Mouse (Mus musculus): ENCODE measurements at regions not wholly inside any gene's neighbourhood (a gene's known extent, or its start where the extent isn't known, plus 50 kb on each side); places are given as distances from the start of the nearest gene placed in this dataset.

DNA sequence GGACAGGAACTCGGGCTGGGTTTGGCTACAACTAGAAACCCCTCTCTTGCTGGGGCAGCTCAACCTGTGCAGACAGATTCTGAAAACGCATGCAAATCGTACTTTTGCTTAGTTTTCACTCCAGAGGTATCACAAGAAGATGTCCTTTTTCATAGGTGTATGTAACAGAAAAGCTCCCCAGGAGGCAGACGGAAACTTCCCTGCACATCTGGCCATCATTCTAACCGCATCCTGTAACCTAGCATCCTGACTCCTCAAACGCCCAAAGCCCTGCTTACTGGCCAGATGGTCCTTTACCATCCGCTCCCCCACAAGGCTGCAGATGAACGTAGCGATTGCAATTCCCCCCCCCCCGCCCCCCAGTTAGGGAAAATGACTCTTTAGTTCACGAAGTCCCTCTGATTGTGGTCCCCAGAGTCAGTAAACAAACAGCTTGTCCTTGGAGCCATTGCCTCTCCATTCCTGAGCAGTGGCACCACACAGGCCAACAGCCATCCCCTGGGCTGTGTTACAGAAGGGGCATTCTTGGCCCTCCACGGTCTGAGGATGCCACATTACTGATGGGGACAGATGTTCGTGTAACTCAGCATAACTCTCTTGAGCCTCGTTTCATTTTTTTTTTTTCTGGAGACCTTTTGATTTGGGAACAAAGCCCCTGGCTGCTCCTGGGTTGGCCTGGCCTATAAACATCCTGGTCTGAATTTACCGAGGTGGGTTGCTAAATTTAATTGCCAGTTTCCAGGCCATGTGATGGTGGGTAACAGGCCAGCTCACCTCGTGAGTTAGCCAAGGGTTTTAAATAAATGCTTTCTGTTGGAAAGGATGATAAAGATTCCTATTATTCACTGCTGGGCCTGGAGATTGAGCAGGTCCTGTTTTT lies 149.6 kb upstream of the Rreb1 start:
- no peak overlapping the region for H3K4me2 ChIP-seq
- no peaks in the 10 kb centered on the region for H3K4me1 ChIP-seq
- no peaks in the 10 kb centered on the region for H3K27me3 ChIP-seq (replicated peaks)
- H3K27ac ChIP-seq = no peak overlapping the region
- H3K9ac ChIP-seq = no peak overlapping the region
- H3K4me3 ChIP-seq (replicated peaks) = no peak overlapping the region
- H3K36me3 ChIP-seq = no peaks in the 10 kb centered on the region
- no peaks in the 10 kb centered on the region for H3K9me3 ChIP-seq
- 57% methylated on average over 16 of the region's 16 CpGs for WGBS
- ATAC-seq (ENCODE audit: insufficient read depth, low FRiP score, low read depth) = no peak

DNA sequence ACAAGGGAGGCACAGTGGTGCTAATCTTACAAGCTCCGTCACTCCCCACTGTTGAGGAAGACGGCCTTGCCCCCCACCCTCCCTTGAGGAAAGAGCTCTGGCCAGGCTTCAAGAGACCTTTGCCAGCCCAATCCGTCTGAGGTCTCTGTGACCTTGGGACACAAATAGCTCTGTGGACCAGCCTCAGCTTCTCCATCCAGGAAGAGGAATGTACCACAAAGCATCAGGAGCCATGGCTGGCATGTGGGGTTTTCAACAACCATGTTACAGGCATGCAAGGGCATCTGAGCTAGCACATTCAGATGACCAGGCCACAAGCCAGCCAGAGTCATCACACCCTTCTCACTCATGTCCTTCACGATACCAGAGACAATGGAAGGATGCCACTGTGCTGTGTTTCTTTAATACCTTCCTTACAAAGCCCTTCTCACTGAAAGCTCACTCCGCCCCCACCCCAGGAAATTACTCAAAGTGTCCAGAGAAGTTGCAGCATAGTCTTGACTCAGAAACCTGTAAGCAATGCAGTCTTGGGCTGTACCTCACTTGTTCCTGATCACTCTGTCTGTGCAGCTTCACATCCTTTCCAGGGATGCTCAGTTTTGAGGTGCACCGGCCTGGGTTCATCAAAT lies 148.8 kb upstream of the Rreb1 start:
- Histone ChIP-seq H3K4me2 (no peak overlapping the region), H3K27me3 (replicated peaks) (no peaks in the 10 kb centered on the region), H3K4me3 (replicated peaks) (no peak overlapping the region), H3K36me3 (no peaks in the 10 kb centered on the region), H3K9ac (no peak overlapping the region), H3K27ac (no peak overlapping the region), H3K9me3 (no peaks in the 10 kb centered on the region), H3K4me1 (no peaks in the 10 kb centered on the region)
- ATAC-seq (ENCODE audit: insufficient read depth, low FRiP score, low read depth) = no peak
- WGBS = 71% methylated on average over 6 of the region's 6 CpGs

DNA sequence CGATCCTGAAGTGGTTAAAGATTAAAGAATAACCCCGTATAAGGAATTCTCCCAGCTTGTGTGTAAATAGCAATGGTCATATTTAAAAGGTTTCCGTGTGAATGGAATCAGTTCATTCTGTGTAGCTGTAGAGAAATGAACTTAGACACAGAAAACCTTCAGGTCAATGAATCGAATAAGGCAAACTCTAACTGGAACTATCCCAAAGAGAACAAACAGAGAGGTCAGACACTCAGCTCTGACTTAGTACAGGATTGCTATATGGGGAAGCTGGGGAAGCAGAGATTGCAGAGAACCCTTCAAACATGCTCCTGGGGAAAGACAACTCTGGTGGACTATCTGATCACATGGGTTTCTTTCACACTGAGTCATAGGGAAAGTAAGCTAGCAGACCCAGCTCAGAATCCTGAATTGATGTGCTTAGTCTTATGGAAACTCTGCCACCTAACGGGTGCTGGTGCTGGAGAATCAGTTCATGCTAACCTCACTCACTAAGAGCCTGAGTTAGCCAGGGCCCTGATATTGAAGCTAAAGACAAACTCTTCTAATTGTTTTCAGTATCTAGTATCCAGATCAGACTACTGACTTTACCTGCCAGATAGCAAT lies 145.3 kb upstream of the Rreb1 start:
- Histone ChIP-seq H3K27me3 (replicated peaks) (no peaks in the 10 kb centered on the region), H3K27ac (no peak overlapping the region), H3K4me3 (replicated peaks) (no peak overlapping the region), H3K9me3 (no peaks in the 10 kb centered on the region), H3K36me3 (no peaks in the 10 kb centered on the region), H3K4me1 (no peaks in the 10 kb centered on the region), H3K9ac (no peak overlapping the region), H3K4me2 (no peak overlapping the region)
- ATAC-seq (ENCODE audit: insufficient read depth, low FRiP score, low read depth) = no peak
- 84% methylated on average over 5 of the region's 5 CpGs for WGBS

DNA sequence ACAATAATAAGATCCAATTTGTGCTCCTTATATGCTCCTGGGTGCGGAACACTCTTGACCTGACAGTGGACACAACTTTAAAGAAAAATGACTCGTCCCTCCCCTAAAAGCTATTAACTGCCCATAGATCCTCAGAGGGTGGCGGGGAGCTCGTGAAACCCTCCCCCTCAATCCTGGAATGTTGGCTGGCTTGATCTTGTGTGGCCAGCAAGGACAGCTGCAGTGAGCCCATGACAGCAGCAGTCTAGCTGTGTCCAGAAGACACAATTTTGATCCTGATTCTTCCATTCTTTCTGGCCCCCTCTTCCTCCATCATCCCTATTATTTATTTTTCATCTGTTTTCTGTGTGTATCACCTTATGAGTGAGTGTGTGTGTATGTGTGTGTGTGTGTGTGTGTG lies 141.8 kb upstream of the Rreb1 start:
- Histone ChIP-seq H3K27ac (no peak overlapping the region), H3K36me3 (no peaks in the 10 kb centered on the region), H3K9me3 (no peaks in the 10 kb centered on the region), H3K4me1 (no peaks in the 10 kb centered on the region), H3K9ac (no peak overlapping the region), H3K4me3 (replicated peaks) (no peak overlapping the region), H3K4me2 (no peak overlapping the region), H3K27me3 (replicated peaks) (no peaks in the 10 kb centered on the region)
- no peak for ATAC-seq (ENCODE audit: insufficient read depth, low FRiP score, low read depth)
- WGBS = 64% methylated on average over 4 of the region's 4 CpGs

DNA sequence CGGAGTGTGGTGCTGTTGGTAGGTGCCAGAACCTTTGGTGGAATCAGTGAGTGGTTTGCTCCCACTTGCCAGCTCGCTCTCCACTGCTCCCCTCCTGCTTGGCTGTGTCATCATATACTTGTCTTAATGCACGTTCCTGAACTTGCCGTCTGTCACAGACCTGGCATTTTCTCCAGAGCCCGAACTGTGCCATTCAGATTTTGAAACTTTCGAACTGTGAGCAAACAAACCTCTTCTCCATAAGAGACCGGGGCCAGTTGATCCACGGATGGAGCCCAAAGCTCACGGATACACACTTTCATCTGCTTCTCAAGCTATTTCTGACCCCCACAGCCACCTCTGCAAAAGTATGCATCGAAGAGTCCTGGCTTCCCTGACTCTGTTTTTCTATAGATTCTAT lies 141.0 kb upstream of the Rreb1 start:
- 81% methylated on average over 10 of the region's 10 CpGs for WGBS
- H3K27me3 ChIP-seq (replicated peaks) = no peaks in the 10 kb centered on the region
- no peak overlapping the region for H3K27ac ChIP-seq
- H3K4me2 ChIP-seq = no peak overlapping the region
- no peak for ATAC-seq (ENCODE audit: insufficient read depth, low FRiP score, low read depth)
- H3K4me3 ChIP-seq (replicated peaks) = no peak overlapping the region
- H3K4me1 ChIP-seq = no peaks in the 10 kb centered on the region
- H3K36me3 ChIP-seq = no peaks in the 10 kb centered on the region
- no peak overlapping the region for H3K9ac ChIP-seq
- H3K9me3 ChIP-seq = no peaks in the 10 kb centered on the region

DNA sequence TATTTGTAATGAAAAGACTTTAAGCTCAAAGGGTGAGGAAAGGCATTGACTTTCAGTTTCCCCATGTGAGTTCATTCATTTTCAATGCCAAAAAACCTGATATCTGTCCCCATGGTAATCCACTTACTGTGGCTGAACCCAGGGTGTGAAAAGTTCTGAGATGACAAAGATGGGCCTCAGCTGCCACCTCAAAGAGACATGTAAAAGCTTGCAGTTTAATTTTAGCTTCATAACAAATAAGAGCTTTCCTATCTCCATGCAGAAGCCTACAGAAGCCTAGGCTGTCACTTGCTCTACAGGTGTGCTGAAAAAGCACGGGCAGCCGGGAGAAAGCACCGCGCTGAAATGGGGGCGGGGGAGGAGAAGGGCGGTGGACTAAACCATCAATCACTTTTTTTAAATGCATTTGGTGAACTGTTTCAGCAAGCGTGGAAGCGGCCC lies 140.1 kb upstream of the Rreb1 start:
- no peak overlapping the region for H3K27ac ChIP-seq
- ATAC-seq (ENCODE audit: insufficient read depth, low FRiP score, low read depth) = no peak
- H3K27me3 ChIP-seq (replicated peaks) = no peaks in the 10 kb centered on the region
- H3K9ac ChIP-seq = no peak overlapping the region
- no peaks in the 10 kb centered on the region for H3K4me1 ChIP-seq
- no peak overlapping the region for H3K4me3 ChIP-seq (replicated peaks)
- no peaks in the 10 kb centered on the region for H3K9me3 ChIP-seq
- no peaks in the 10 kb centered on the region for H3K36me3 ChIP-seq
- 18% methylated on average over 8 of the region's 8 CpGs for WGBS
- H3K4me2 ChIP-seq = no peak overlapping the region

DNA sequence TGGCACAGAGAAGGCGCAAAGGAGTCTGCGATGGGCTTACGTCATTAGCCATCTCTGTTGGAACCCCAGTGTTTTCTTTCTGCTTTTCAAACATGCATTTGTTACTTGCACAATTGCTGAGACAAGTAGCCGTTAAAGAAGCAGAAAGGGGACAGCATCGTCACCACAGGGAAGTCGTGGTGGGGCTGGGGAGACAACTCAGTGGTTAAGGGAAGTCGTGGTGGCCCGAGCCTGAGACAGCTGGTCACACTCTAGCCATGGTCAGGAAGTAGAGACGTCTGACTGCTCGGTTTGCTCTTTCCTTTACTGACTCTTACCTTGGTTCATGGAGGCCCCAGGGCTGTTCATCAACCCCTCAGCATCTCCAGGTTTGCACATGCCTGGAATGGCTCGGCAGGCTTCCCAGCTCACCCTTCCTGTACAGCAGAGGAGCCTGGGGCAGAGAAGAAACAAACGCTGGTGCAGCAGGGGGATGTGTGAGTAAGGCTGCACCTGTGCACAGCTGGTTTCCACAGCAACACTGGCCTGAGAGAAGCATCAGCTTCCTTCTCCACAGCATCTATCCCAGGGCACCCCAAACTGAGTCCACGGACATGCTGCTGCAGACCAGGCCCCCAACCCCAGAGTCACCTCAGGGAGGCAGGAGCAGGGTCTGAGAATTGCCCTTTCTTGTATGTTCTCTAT lies 135.6 kb upstream of the Rreb1 start:
- no peak for ATAC-seq (ENCODE audit: insufficient read depth, low FRiP score, low read depth)
- Histone ChIP-seq H3K4me3 (replicated peaks) (no peak overlapping the region), H3K4me1 (no peaks in the 10 kb centered on the region), H3K9me3 (no peaks in the 10 kb centered on the region), H3K27ac (no peak overlapping the region), H3K36me3 (no peaks in the 10 kb centered on the region), H3K27me3 (replicated peaks) (no peaks in the 10 kb centered on the region), H3K4me2 (no peak overlapping the region), H3K9ac (no peak overlapping the region)
- WGBS = 54% methylated on average over 13 of the region's 13 CpGs

DNA sequence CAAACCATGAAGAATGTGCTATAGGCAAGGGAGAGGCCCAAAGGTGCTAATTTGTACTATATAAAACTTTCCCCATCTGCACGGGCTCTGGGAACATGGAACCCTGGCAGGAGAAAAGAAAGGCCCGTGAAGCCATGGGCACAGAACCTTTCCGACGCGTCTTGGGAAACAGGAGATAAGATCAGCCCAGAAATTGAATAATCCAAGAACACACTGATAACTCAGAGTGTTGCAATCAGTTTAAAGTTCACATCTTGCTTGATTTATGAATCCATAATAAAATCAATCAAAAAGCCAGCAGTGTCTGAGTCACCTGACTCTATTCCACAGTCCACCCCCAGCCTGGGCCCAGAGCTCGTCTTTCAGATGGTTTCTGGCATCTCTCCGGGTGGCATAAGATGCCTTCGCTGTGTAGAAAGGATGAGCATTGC lies 133.4 kb upstream of the Rreb1 start:
- Histone ChIP-seq H3K27ac (no peak overlapping the region), H3K36me3 (no peaks in the 10 kb centered on the region), H3K27me3 (replicated peaks) (no peaks in the 10 kb centered on the region), H3K4me1 (no peaks in the 10 kb centered on the region), H3K4me2 (no peak overlapping the region), H3K9me3 (no peaks in the 10 kb centered on the region), H3K9ac (no peak overlapping the region), H3K4me3 (replicated peaks) (no peak overlapping the region)
- no peak for ATAC-seq (ENCODE audit: insufficient read depth, low FRiP score, low read depth)
- WGBS = 79% methylated on average over 8 of the region's 8 CpGs

DNA sequence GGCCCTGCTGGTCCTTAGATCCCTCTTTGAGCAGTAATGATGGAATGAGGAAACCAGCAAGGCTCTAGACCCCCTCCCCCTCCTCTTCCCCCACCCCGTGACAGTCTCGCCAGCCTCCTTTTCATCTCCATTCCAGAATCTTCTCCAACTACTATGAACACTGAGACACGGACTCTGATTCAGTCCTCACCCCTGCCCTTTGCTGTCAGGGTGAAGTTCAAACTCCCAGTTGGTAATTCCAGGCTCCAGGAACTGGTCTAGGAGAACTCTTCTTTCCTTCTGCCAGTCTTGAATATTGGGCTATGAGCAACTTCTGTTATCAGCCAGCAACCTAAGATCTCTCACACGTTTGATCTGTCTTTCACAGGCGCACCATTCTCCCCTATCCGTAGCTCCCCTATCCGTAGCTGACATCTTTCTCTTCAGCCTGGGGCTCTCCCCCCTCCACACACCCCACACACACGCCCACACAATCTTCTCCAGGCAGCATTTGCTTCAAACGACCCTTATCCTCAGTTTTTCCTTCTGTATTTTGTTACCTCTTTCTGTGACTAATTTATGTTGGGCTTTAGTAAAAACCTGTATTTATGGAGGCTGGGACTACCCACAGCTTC lies 128.6 kb upstream of the Rreb1 start:
- Histone ChIP-seq H3K36me3 (no peaks in the 10 kb centered on the region), H3K4me1 (no peaks in the 10 kb centered on the region; the same call in 1 of the 2 replicates), H3K9ac (no peak overlapping the region), H3K27ac (no peak overlapping the region), H3K9me3 (no peaks in the 10 kb centered on the region), H3K27me3 (replicated peaks) (no peaks in the 10 kb centered on the region), H3K4me3 (replicated peaks) (no peak overlapping the region), H3K4me2 (no peak overlapping the region)
- no peak for ATAC-seq (ENCODE audit: insufficient read depth, low FRiP score, low read depth)
- WGBS = 60% methylated on average over 9 of the region's 9 CpGs

DNA sequence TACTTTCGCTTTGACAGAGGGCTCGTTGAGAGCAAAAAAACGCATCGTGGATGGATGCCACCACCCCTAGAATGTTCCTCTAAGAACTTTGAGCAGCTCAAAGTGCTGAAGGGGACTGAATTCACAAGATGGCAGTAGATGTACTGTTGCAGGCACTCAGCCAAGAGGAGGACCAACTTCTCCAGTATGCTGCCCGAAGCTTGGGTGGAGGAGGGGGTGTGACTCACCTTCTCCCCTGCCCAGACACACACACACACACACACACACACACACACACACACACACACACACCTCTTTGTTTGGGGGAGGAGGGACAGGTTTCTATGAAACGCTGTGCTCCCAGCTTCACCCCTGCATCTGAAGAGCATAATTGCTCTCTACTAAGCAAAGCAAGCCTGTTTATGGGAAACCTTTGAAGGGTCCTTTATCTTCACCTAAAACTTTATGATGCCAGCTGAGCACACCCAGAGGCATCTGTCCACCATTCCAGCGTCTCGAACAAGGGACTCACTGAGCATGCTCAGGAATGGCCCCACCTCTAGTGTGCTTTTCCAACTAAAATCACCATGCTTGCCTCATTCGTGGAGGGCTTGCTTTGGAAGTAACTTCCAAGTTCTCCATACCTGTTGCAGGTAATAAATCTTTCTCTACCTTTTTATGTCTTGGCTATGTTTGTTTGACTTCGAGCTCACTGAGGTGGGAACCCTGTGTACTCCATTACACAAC lies 126.8 kb upstream of the Rreb1 start:
- H3K27me3 ChIP-seq (replicated peaks) = no peaks in the 10 kb centered on the region
- ATAC-seq (ENCODE audit: insufficient read depth, low FRiP score, low read depth) = no peak
- no peaks in the 10 kb centered on the region for H3K36me3 ChIP-seq
- no peak overlapping the region for H3K9ac ChIP-seq
- no peak overlapping the region for H3K27ac ChIP-seq
- H3K9me3 ChIP-seq = no peaks in the 10 kb centered on the region
- H3K4me1 ChIP-seq = no peaks in the 10 kb centered on the region; the same call in 1 of the 2 replicates
- no peak overlapping the region for H3K4me2 ChIP-seq
- H3K4me3 ChIP-seq (replicated peaks) = no peak overlapping the region
- WGBS = 82% methylated on average over 10 of the region's 10 CpGs

DNA sequence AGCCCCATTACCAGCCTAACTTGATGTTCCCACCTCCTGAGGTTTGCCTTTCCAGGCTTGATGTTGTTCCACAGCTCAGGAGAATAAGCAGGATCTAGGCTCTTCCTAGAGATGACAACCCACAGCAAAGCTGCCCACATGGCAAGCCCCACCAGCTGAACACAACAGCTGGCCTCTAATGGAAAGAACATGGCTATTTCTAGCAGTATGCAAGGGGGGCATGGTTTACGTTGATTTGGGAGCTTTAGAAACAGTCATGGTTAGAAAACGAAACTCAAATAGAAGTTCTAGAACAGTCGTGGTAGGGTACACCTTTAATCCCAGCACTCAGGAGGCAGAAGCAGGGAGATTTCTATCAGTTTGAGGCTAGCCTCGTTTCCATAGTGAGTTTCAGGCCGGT lies 123.5 kb upstream of the Rreb1 start:
- H3K27ac ChIP-seq = no peak overlapping the region
- H3K9me3 ChIP-seq = no peaks in the 10 kb centered on the region
- no peak for ATAC-seq (ENCODE audit: insufficient read depth, low FRiP score, low read depth)
- no peak overlapping the region for H3K9ac ChIP-seq
- H3K4me3 ChIP-seq (replicated peaks) = no peak overlapping the region
- no peaks in the 10 kb centered on the region for H3K27me3 ChIP-seq (replicated peaks)
- no peak overlapping the region for H3K4me2 ChIP-seq
- no peaks in the 10 kb centered on the region for H3K36me3 ChIP-seq
- 76% methylated on average over 5 of the region's 5 CpGs for WGBS
- H3K4me1 ChIP-seq = no peaks in the 10 kb centered on the region; the same call in 1 of the 2 replicates

Measured in stomach, embryonic 15.5 days (tissue).